Comparison of ENCODE assay signal across 12 mouse cellular contexts in the genomic region with DNA sequence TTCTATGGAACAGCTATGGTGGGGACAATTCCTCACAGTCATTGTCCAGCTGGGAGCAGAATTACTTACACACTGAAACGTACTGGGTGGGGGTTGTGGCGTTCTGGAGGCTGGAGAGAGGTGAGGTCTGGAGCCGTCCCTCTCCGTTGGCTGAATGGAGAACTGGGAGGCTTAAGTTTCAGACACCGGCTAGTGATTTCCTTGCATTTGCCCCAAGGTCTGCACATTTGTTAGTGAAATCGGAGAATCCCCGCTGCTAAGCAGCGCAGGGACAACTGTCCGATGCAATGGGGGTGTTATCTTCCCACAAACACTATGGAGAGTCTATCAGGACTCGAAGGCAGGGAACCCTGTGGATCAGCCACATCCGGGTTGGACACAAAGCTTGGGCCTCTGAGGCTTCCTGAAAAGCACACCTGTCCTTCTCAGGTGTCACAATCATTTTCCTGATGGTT.
A peak's percentile ranks its signal among the peaks of the same experiment; 100 is the strongest.
DNase-seq lines count a peak whose midpoint lies in the region; ATAC-seq and TF ChIP-seq lines count a peak whose summit lies in the region.
"Had no signal": no experiment of that assay in that cellular context is flagged by ENCODE, and none has a peak within 500 bp of the region (broad histone marks: within the 10 kb centered on the region; RNA-seq: fewer than 3 reads in every experiment).

No protein-coding gene starts in this region.

- H3K4me3 ChIP-seq in heart, embryonic 16.5 days (ENCODE audit: low read length) = no peak overlapping the region
- H3K4me3 ChIP-seq in midbrain, embryonic 12.5 days = no peak overlapping the region
- H3K4me3 ChIP-seq in midbrain, embryonic 15.5 days = no peak overlapping the region
- no peak overlapping the region for H3K4me3 ChIP-seq in embryonic facial prominence, embryonic 12.5 days
- no peak overlapping the region for H3K4me3 ChIP-seq in myocyte
- H3K4me3 ChIP-seq: left cerebral cortex, adult 2 months had no signal

- DNase-seq in heart, adult 18-20 months = no peak
- no peak for DNase-seq in cerebellum, postnatal 4 days (ENCODE audit: low spot score in 2 of 2)
- DNase-seq: adrenal gland, postnatal 25 days; kidney, postnatal 36 days; lung, postnatal 4 days; retina, postnatal 1 day had no signal

- no peak for TF ChIP-seq POLR2A in myocyte (IDR thresholded peaks at IDR 0.05; ENCODE audit: insufficient read length, low read depth)

- no peak overlapping the region for H3K9ac ChIP-seq in heart, embryonic 16.5 days (ENCODE audit: low read length)
- H3K9ac ChIP-seq in midbrain, embryonic 12.5 days (replicated peaks) = no peak overlapping the region
- H3K9ac ChIP-seq in midbrain, embryonic 15.5 days = no peak overlapping the region
- no peak overlapping the region for H3K9ac ChIP-seq in embryonic facial prominence, embryonic 12.5 days

- WGBS in heart, embryonic 16.5 days = 55% methylated on average over 11 of the region's 11 CpGs
- WGBS in midbrain, embryonic 12.5 days = 43% methylated on average over 11 of the region's 11 CpGs
- 42% methylated on average over 11 of the region's 11 CpGs for WGBS in midbrain, embryonic 15.5 days
- WGBS in embryonic facial prominence, embryonic 12.5 days = 14% methylated on average over 11 of the region's 11 CpGs

- H3K4me2 ChIP-seq in heart, embryonic 16.5 days (ENCODE audit: low read depth, low read length) = no peak overlapping the region
- H3K4me2 ChIP-seq in midbrain, embryonic 12.5 days (replicated peaks) = no peak overlapping the region
- H3K4me2 ChIP-seq in midbrain, embryonic 15.5 days = no peak overlapping the region
- H3K4me2 ChIP-seq in embryonic facial prominence, embryonic 12.5 days (replicated peaks) = no peak overlapping the region
- peak overlapping the region; percentile 41 for H3K4me2 ChIP-seq in myocyte (ENCODE audit: low read depth)

- ATAC-seq in heart, embryonic 16.5 days (replicated peaks; ENCODE audit: extremely low read depth, insufficient read depth, low FRiP score) = peak; percentile 37
- peak; percentile 58; the same call in 1 of the 2 replicates for ATAC-seq in midbrain, embryonic 12.5 days (ENCODE audit: low FRiP score, low read depth)
- ATAC-seq in midbrain, embryonic 15.5 days (replicated peaks) = no peak
- ATAC-seq in embryonic facial prominence, embryonic 12.5 days (ENCODE audit: insufficient number of reproducible peaks, insufficient read depth, low FRiP score, low TSS enrichment) = peak; percentile 61

- no peak overlapping the region for H3K27ac ChIP-seq in heart, embryonic 16.5 days (ENCODE audit: low read length)
- no peak overlapping the region for H3K27ac ChIP-seq in midbrain, embryonic 12.5 days (replicated peaks)
- H3K27ac ChIP-seq in midbrain, embryonic 15.5 days = no peak overlapping the region
- no peak overlapping the region for H3K27ac ChIP-seq in embryonic facial prominence, embryonic 12.5 days
- H3K27ac ChIP-seq: left cerebral cortex, adult 2 months had no signal

- no peaks in the 10 kb centered on the region for H3K4me1 ChIP-seq in heart, embryonic 16.5 days (ENCODE audit: control insufficient read depth, insufficient read depth, low read length)
- H3K4me1 ChIP-seq in midbrain, embryonic 12.5 days = peaks cover 8% of the 10 kb centered on the region
- H3K4me1 ChIP-seq in midbrain, embryonic 15.5 days = no peaks in the 10 kb centered on the region
- H3K4me1 ChIP-seq in embryonic facial prominence, embryonic 12.5 days = peaks cover 6% of the 10 kb centered on the region

- no peaks in the 10 kb centered on the region for H3K79me2 ChIP-seq in myocyte (ENCODE audit: control insufficient read depth, insufficient read depth)

- no peak overlapping the region for H3ac ChIP-seq in myocyte (ENCODE audit: control insufficient read depth, insufficient read length)

- H3K9me3 ChIP-seq in heart, embryonic 16.5 days (replicated peaks; ENCODE audit: control insufficient read depth, low read length) = no peaks in the 10 kb centered on the region
- H3K9me3 ChIP-seq in midbrain, embryonic 12.5 days = no peaks in the 10 kb centered on the region
- H3K9me3 ChIP-seq in midbrain, embryonic 15.5 days = no peaks in the 10 kb centered on the region
- no peaks in the 10 kb centered on the region for H3K9me3 ChIP-seq in embryonic facial prominence, embryonic 12.5 days

- no peaks in the 10 kb centered on the region for H3K36me3 ChIP-seq in heart, embryonic 16.5 days (ENCODE audit: control insufficient read depth, insufficient read depth)
- no peaks in the 10 kb centered on the region for H3K36me3 ChIP-seq in midbrain, embryonic 12.5 days
- no peaks in the 10 kb centered on the region for H3K36me3 ChIP-seq in midbrain, embryonic 15.5 days (replicated peaks)
- H3K36me3 ChIP-seq in embryonic facial prominence, embryonic 12.5 days = no peaks in the 10 kb centered on the region
- no peaks in the 10 kb centered on the region for H3K36me3 ChIP-seq in myocyte (ENCODE audit: control insufficient read depth, insufficient read depth)

- no peaks in the 10 kb centered on the region for H3K27me3 ChIP-seq in heart, embryonic 16.5 days (ENCODE audit: control insufficient read depth, insufficient read depth, low read length)
- no peaks in the 10 kb centered on the region for H3K27me3 ChIP-seq in midbrain, embryonic 12.5 days
- H3K27me3 ChIP-seq in midbrain, embryonic 15.5 days (replicated peaks) = no peaks in the 10 kb centered on the region
- H3K27me3 ChIP-seq in embryonic facial prominence, embryonic 12.5 days = no peaks in the 10 kb centered on the region
- no peaks in the 10 kb centered on the region for H3K27me3 ChIP-seq in myocyte (ENCODE audit: control insufficient read depth, insufficient read depth, insufficient read length)

TF ChIP-seq in myocyte, 11 proteins besides CTCF, POLR2A, EP300 and RAD21:
- no peak for TF ChIP-seq TCF12 (IDR thresholded peaks at IDR 0.05; ENCODE audit: insufficient read depth, poor library complexity, severe bottlenecking)
- peak in 2 of 3 experiments; percentile 8 to 80 for TF ChIP-seq MYOG (IDR thresholded peaks at IDR 0.05; ENCODE audit: control insufficient read depth in 1 of 3, insufficient read depth in 1 of 3, insufficient read length in 2 of 3, low read depth in 2 of 3)
- peak in 2 of 3 experiments; percentile 57 to 59 for TF ChIP-seq MYOD1 (IDR thresholded peaks at IDR 0.05; ENCODE audit: control insufficient read depth in 1 of 3, insufficient read length in 2 of 3, low read depth in 2 of 3)
TF ChIP-seq in myocyte: peak in this region for 2.
